Mouse (Mus musculus) limb, embryonic 14.5 days (tissue): ENCODE data around the gene Trpc4ap. TPM values are rescaled to one million over a fixed set of nuclear protein-coding genes. Genes with fewer than 3 reads are reported as not detected.
A peak's percentile ranks its signal among the peaks of the same experiment; 100 is the strongest.
"Not testable (repeated sequence)": the region's sequence is repeated elsewhere in the genome, so short reads cannot be mapped to it uniquely, and the experiment has no call there.

Experiments
- ATAC-seq: fragments of 200-750 bp; cut with Nextera tagmentation; 2 replicates; pipeline ENCODE4 v1.8.0; 2017; ENCODE audit warnings: low read depth, moderate number of reproducible peaks, moderate TSS enrichment; ENCODE audit not compliant: low FRiP score
- DNase-seq: peaks from one replicate; pipeline ENCODE4 v3.0.0-alpha.2; 2015; ENCODE audit warnings: low spot score
- H3K27ac ChIP-seq: fragments of 300-500 bp; sonication (generic); replicated peaks from 2 replicates; pipeline ENCODE4 v1.5.1; 2014; ENCODE audit warnings: low read depth, mild to moderate bottlenecking, low read length, moderate library complexity, mixed read lengths
- H3K27me3 ChIP-seq: fragments of 300-500 bp; sonication (generic); 2 replicates; pipeline ENCODE4 v1.6.1; 2014; ENCODE audit warnings: low read length, mixed read lengths; ENCODE audit not compliant: control insufficient read depth, insufficient read depth
- H3K36me3 ChIP-seq: fragments of 300-500 bp; sonication (generic); 2 replicates; pipeline ENCODE4 v1.6.1; 2014; ENCODE audit warnings: mild to moderate bottlenecking, low read length, moderate library complexity, mixed read lengths; ENCODE audit not compliant: control insufficient read depth, insufficient read depth
- H3K4me1 ChIP-seq: fragments of 300-500 bp; sonication (generic); 2 replicates; pipeline ENCODE4 v1.6.1; 2014; ENCODE audit warnings: antibody characterized with exemption, low read length, mixed read lengths; ENCODE audit not compliant: control insufficient read depth, insufficient read depth
- H3K4me2 ChIP-seq: fragments of 300-500 bp; sonication (generic); replicated peaks from 2 replicates; pipeline ENCODE4 v1.6.1; 2014; ENCODE audit warnings: low read depth, mild to moderate bottlenecking, low read length, moderate library complexity; ENCODE audit not compliant: severe bottlenecking
- H3K4me3 ChIP-seq: fragments of 300-500 bp; sonication (generic); replicated peaks from 2 replicates; pipeline ENCODE4 v1.5.1; 2014; ENCODE audit warnings: low read length
- H3K9ac ChIP-seq: fragments of 300-500 bp; sonication (generic); 2 replicates; pipeline ENCODE4 v1.6.1; 2014; ENCODE audit warnings: mild to moderate bottlenecking, low read depth, low read length, moderate library complexity; ENCODE audit not compliant: severe bottlenecking
- H3K9me3 ChIP-seq: fragments of 300-500 bp; sonication (generic); 2 replicates; pipeline ENCODE4 v1.6.1; 2016; ENCODE audit warnings: low read length; ENCODE audit not compliant: control insufficient read depth
- POLR2A ChIP-seq: fragments of 200-500 bp; IDR thresholded peaks from 2 replicates; pipeline ENCODE4 v1.8.0; 2012; ENCODE audit warnings: inconsistent platforms, mild to moderate bottlenecking, moderate library complexity, borderline replicate concordance; ENCODE audit not compliant: insufficient read depth, insufficient read length; ENCODE audit errors: extremely low read depth
- WGBS: fragments of 180-500 bp; shearing (Covaris S2); extraction: QIAGEN DNeasy Blood & Tissue Kit; methylation state at CpG from one replicate; pipeline ENCODE4 v1.1.7; 2014; 5-methylcytosine and 5-hydroxymethylcytosine counted together
- polyA plus RNA-seq, 2 experiments: library from polyadenylated mRNA; depleted of rRNA in 1 of 2; stranded (reverse) in 1 of 2; unstranded in 1 of 2; fragments of >200 nt; fragmentation: Nextera tagmentation in 1 of 2; extraction: Ambion mirVana in 1 of 2; gene quantifications; 2 replicates each; pipeline versions ENCODE4 v1.2.1 to v1.2.3; 2012 to 2014

Trpc4ap gene
- polyA plus RNA-seq, 2 experiments = 140 to 166 TPM

DNA sequence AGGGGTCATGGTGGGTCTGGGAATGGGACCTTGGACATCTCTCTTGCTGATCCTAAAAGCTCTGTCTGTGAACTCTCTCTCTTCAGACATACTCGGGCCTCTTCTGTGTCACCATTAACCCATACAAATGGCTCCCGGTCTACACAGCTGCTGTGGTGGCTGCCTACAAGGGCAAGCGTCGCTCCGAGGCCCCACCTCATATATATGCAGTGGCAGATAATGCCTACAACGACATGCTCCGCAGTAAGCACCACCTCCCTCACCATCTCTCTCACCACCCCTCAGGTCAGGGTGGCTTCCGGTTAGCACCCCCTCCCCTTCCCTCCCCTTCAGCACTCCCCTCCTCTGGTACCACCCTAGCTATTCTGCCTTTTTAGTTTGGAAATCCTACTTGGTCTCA lies 78.2 kb downstream of the Trpc4ap start:
- Histone ChIP-seq H3K9ac (no peak overlapping the region), H3K36me3 (no peaks in the 10 kb centered on the region), H3K4me1 (peaks cover 8% of the 10 kb centered on the region; the same call in 1 of the 2 replicates), H3K4me3 (no peak overlapping the region), H3K4me2 (no peak overlapping the region), H3K27me3 (no peaks in the 10 kb centered on the region), H3K9me3 (no peaks in the 10 kb centered on the region), H3K27ac (no peak overlapping the region)
- 74% methylated on average over 8 of the region's 8 CpGs for WGBS
- DNase-seq (no peak), ATAC-seq (no peak)
- no peak for TF ChIP-seq POLR2A

DNA sequence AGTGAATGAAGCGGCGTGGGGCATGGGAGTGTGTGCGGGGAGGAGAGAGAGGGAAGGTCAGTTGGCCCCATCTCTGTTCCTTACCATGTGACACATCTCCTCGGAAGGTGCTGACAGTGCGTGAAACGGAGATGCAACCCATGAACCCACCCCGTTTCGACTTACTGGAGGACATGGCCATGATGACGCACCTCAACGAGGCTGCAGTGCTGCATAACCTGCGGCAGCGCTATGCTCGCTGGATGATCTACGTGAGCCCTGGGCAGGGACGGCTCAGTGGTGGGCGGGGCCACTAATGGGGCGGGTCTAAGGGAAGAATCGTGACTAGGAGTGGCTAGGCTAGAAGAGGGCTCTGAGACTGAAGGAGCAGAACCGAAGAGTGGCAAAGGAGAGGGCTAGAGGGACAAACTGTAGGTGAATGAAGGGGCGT lies 78.8 kb downstream of the Trpc4ap start:
- Histone ChIP-seq H3K27me3 (no peaks in the 10 kb centered on the region), H3K4me2 (peak overlapping the region; percentile 47), H3K9ac (no peak overlapping the region), H3K9me3 (no peaks in the 10 kb centered on the region), H3K4me3 (peak overlapping the region; percentile 29), H3K4me1 (peaks cover 8% of the 10 kb centered on the region; the same call in 1 of the 2 replicates), H3K27ac (no peak overlapping the region), H3K36me3 (no peaks in the 10 kb centered on the region)
- ATAC-seq (peak; percentile 87), DNase-seq (peak; percentile 56)
- TF ChIP-seq POLR2A = no peak
- 6% methylated on average over 20 of the region's 20 CpGs for WGBS

DNA sequence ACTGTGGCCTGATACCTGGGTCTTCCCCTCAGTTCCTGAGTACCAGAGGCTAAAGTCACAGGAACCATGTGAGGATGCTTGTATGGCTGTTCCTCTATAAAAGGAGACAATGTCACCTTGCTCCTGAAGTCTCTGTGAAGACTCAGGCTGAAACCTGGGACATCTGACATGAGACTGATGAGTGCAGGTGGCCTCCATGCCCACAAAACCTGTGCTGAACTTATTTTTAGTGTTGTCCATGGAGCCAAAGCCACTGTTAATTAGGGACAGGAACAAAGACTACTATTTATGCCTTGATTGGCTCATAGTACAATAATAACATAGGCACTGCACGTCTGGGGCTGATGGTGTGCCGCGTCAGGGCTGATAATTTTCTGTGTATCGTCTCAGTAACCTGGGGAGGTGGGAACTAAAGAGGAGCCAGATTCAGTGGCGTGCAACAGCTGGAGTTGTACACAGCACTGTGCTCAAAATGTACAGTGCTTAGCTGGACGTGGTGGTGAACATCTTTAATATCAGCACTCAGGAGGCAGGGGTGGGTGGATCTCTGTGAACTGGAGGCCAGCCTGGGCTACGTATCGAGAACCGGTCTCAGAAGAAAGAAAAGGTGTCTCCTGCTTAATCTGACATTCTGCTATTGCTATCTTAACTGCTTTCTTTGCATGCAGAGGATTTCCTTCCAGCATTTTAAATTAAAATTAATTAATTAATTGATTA lies 80.2 kb downstream of the Trpc4ap start:
- H3K9ac ChIP-seq = no peak overlapping the region
- TF ChIP-seq POLR2A = no peak
- 83% methylated on average over 9 of the region's 9 CpGs for WGBS
- DNase-seq (no peak), ATAC-seq (no peak)
- no peaks in the 10 kb centered on the region for H3K27me3 ChIP-seq
- no peak overlapping the region for H3K4me2 ChIP-seq
- H3K27ac ChIP-seq = no peak overlapping the region
- H3K4me1 ChIP-seq = peaks cover 8% of the 10 kb centered on the region; the same call in 1 of the 2 replicates
- no peak overlapping the region for H3K4me3 ChIP-seq
- no peaks in the 10 kb centered on the region for H3K36me3 ChIP-seq
- H3K9me3 ChIP-seq = no peaks in the 10 kb centered on the region

DNA sequence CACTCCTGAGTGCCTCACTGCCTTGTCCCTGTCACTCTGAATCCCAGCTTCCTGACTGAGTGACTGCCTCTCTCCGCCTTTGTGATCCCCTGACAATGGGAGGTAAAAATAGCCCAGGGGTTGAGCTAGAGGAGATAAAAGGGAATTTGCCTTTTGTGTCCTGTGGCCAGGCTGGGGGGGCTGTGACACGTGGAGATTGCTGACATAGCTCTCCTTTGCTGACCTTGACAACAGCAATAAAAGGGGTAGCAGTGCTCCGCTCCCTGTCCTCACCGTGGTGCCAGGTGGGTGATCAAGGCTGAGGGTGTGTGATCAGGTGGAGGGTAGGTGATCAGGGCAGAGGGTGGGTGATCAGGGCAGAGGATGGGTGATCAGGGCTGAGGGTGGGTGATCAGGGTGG lies 81.2 kb downstream of the Trpc4ap start, which contains the start of gene Myh7b:
Gene Myh7b, plus strand, starts transcription at position 235 of the 400 bp plus-strand sequence.
- Histone ChIP-seq H3K27me3 (no peaks in the 10 kb centered on the region), H3K4me2 (no peak within 1 kb of the TSS), H3K4me1 (peaks cover 8% of the 10 kb centered on the region; the same call in 1 of the 2 replicates), H3K27ac (no peak within 1 kb of the TSS), H3K4me3 (no peak within 1 kb of the TSS), H3K36me3 (no peaks in the 10 kb centered on the region), H3K9ac (no peak within 1 kb of the TSS), H3K9me3 (no peaks in the 10 kb centered on the region)
- WGBS = 35% methylated on average over 4 of the region's 4 CpGs
- no peak for DNase-seq
- TF ChIP-seq POLR2A = no peak
- ATAC-seq = no peak

DNA sequence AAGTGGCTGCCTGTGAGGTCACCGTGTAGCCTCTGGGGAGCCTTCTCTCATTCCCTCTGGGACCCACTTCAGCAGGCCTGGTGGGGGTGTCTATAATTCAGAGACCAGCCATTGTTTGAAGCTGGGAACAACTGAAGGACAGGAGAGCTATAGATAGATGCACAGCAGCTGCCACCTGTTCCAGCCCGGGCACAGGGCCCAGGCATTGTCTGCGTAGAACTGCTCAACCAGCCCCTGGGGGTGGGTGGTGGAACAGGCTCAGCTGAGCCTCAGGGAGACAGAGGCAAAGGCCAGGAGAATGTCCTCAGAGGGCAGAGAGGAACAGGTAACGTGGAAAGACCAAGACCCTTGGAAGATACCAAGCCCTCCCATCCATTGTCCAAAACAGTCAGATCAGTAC lies 85.8 kb downstream of the Trpc4ap start:
- ATAC-seq (peak; percentile 71), DNase-seq (peak; percentile 52)
- TF ChIP-seq POLR2A = no peak
- 83% methylated on average over 4 of the region's 4 CpGs for WGBS
- no peaks in the 10 kb centered on the region for H3K9me3 ChIP-seq
- H3K27ac ChIP-seq = no peak overlapping the region
- H3K4me2 ChIP-seq = no peak overlapping the region
- H3K27me3 ChIP-seq = no peaks in the 10 kb centered on the region
- no peak overlapping the region for H3K4me3 ChIP-seq
- H3K36me3 ChIP-seq = no peaks in the 10 kb centered on the region
- H3K9ac ChIP-seq = no peak overlapping the region
- H3K4me1 ChIP-seq = no peaks in the 10 kb centered on the region

DNA sequence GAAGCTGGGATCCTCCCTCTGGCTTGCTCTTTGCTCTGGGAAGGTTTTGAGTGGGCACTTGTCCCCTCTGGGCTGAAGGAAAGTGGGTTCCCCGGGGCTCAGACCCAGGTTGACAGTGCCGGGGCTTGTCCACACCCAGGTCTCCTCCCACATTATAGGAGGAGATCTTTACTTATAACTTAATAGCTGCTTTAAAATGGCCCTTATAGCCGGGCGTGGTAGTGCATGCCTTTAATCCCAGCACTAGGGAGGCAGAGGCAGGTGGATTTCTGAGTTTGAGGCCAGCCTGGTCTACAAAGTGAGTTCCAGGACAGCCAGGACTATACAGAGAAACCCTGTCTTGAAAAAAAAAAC lies 87.0 kb downstream of the Trpc4ap start:
- H3K36me3 ChIP-seq, DNase-seq, H3K27me3 ChIP-seq, H3K9ac ChIP-seq, H3K4me1 ChIP-seq, ATAC-seq, H3K4me2 ChIP-seq, H3K4me3 ChIP-seq, H3K27ac ChIP-seq, H3K9me3 ChIP-seq: not testable (repeated sequence)
- WGBS = 71% methylated on average over 4 of the region's 4 CpGs
